ENCODE assay signal across 1 mouse cellular context in genomic region chr7:79894790-79895189, GRCm38 (mm10).
TF ChIP-seq lines count a peak whose summit lies in the region.

No protein-coding gene starts in this region.

TF ChIP-seq in MEL, 35 proteins besides CTCF, POLR2A, EP300 and RAD21:
- TF ChIP-seq USF2 (IDR thresholded peaks at IDR 0.05; ENCODE audit: borderline replicate concordance in 1 of 2, insufficient read depth in 1 of 2, low read depth in 1 of 2, low read length in 2 of 2) (no peak), MAZ (IDR thresholded peaks at IDR 0.05; ENCODE audit: low read depth, low read length) (no peak), MAFK (IDR thresholded peaks at IDR 0.05; ENCODE audit: borderline replicate concordance, low read depth, low read length) (peak; percentile 92)
